Mouse (Mus musculus) small intestine, adult 2 months (tissue): ENCODE results near the gene 4930556J24Rik.

Experiments
- CTCF ChIP-seq: fragments of 200-500 bp; IDR thresholded peaks from 2 replicates; pipeline ENCODE4 v1.5.1; 2012; ENCODE audit warnings: low read depth, mild to moderate bottlenecking, control low read depth, inconsistent platforms, low read length, moderate library complexity, mixed read lengths; ENCODE audit not compliant: insufficient replicate concordance, insufficient read length; ENCODE audit errors: extremely low read depth
- POLR2A ChIP-seq: fragments of 200-500 bp; IDR thresholded peaks from 2 replicates; pipeline ENCODE4 v1.6.1; 2012; ENCODE audit warnings: low read depth, mild to moderate bottlenecking, control low read depth, inconsistent platforms, low read length, moderate library complexity

GRCm38 (mm10) chr11:3895933-3896332 lies 80.6 kb downstream of the 4930556J24Rik start:
- no peak for TF ChIP-seq POLR2A
- TF ChIP-seq CTCF = no peak
